Mouse (Mus musculus): Measurements from ENCODE around the gene Ston2. TPM values are rescaled to one million over a fixed set of nuclear protein-coding genes. Genes with fewer than 3 reads are reported as not detected.

The Ston2 gene
- polyA plus RNA-seq, 1 experiment from 2014 or later, result 8.4 TPM

DNA sequence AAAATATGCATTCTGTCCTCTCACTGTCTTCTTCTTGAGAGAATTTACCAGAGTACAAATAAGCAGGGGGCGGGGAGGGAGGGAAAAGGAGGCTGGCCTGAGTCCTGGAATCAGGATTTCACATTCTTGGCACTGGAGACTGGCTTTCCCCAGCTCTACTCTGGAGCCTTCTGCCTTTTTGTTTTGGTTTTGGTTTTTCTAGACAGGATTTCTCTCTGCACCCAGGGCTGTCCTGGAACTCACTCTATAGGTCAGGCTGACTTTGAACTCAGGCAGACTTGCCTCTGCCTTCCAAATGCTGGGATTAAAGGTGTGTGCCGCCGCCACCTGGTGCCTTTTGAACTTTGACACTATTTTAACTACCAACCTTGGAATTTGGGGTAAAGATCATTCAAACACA is 149.8 kb downstream of the Ston2 start:
- Histone ChIP-seq H3K4me3 (ENCODE audit: low read depth, low read length) (no peak overlapping the region), H3K4me2 (no peak overlapping the region), H3K9me3 (ENCODE audit: control insufficient read depth, low read length) (no peaks in the 10 kb centered on the region; the same call in 1 of the 2 replicates), H3K27me3 (ENCODE audit: control insufficient read depth, insufficient read depth, low read length) (no peaks in the 10 kb centered on the region), H3K9ac (ENCODE audit: low read length) (no peak overlapping the region), H3K36me3 (ENCODE audit: control insufficient read depth, insufficient read depth, low read length) (no peaks in the 10 kb centered on the region), H3K4me1 (ENCODE audit: control insufficient read depth, insufficient read depth, low read length) (peaks cover 15% of the 10 kb centered on the region), H3K27ac (ENCODE audit: low read depth, low read length) (no peak overlapping the region)
- DNase-seq (ENCODE audit: low spot score, missing footprints) (no peak), ATAC-seq (ENCODE audit: low FRiP score) (no peak)
- 93% methylated on average over 3 of the region's 3 CpGs for WGBS

GRCm38 (mm10) chr12:91637136-91637909 is 150.9 kb downstream of the Ston2 start:
- no peak for DNase-seq (ENCODE audit: low spot score, missing footprints)
- no peak for ATAC-seq (ENCODE audit: low FRiP score)
- Histone ChIP-seq H3K4me1 (ENCODE audit: control insufficient read depth, insufficient read depth, low read length) (peaks cover 12% of the 10 kb centered on the region), H3K9me3 (ENCODE audit: control insufficient read depth, low read length) (no peaks in the 10 kb centered on the region; the same call in 1 of the 2 replicates), H3K27me3 (ENCODE audit: control insufficient read depth, insufficient read depth, low read length) (no peaks in the 10 kb centered on the region), H3K36me3 (ENCODE audit: control insufficient read depth, insufficient read depth, low read length) (no peaks in the 10 kb centered on the region), H3K9ac (ENCODE audit: low read length) (no peak overlapping the region), H3K4me2 (no peak overlapping the region), H3K4me3 (ENCODE audit: low read depth, low read length) (no peak overlapping the region), H3K27ac (ENCODE audit: low read depth, low read length) (no peak overlapping the region)
- 79% methylated on average over 12 of the region's 12 CpGs for WGBS

DNA sequence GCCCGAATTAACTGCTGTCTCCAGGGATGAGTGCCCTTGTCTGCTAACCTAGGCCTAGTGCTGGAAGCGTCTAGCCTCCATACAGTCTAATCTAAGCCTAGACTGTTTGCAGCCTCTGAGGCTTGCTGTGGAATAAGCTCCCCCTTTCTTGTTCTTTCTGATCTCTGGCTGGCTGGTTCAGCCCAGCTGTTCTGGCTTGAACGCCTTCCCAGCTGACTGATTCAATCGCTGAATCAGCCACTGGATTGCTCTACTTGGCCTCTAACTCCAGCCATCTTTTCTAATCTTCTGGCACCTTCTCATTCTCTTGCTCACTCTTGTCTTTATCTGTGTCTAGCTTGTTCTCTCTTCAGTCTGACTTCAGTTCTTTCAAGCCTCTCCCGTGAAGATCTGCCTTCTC is 161.7 kb downstream of the Ston2 start:
- DNase-seq (ENCODE audit: low spot score, missing footprints) (no peak), ATAC-seq (ENCODE audit: low FRiP score) (no peak)
- Histone ChIP-seq H3K9me3 (ENCODE audit: control insufficient read depth, low read length) (no peaks in the 10 kb centered on the region), H3K4me2 (no peak overlapping the region), H3K27ac (ENCODE audit: low read depth, low read length) (no peak overlapping the region), H3K4me3 (ENCODE audit: low read depth, low read length) (no peak overlapping the region), H3K9ac (ENCODE audit: low read length) (no peak overlapping the region), H3K36me3 (ENCODE audit: control insufficient read depth, insufficient read depth, low read length) (no peaks in the 10 kb centered on the region), H3K27me3 (ENCODE audit: control insufficient read depth, insufficient read depth, low read length) (no peaks in the 10 kb centered on the region), H3K4me1 (ENCODE audit: control insufficient read depth, insufficient read depth, low read length) (no peaks in the 10 kb centered on the region)
- WGBS, result 84% methylated on average over 5 of the region's 5 CpGs

GRCm38 (mm10) chr12:91625013-91625412 is 163.2 kb downstream of the Ston2 start:
- no peak overlapping the region for H3K27ac ChIP-seq (ENCODE audit: low read depth, low read length)
- H3K4me2 ChIP-seq, result no peak overlapping the region
- WGBS, result 71% methylated on average over 1 of the region's 1 CpGs
- H3K9ac ChIP-seq (ENCODE audit: low read length), result no peak overlapping the region
- H3K4me3 ChIP-seq (ENCODE audit: low read depth, low read length), result no peak overlapping the region
- no peaks in the 10 kb centered on the region for H3K27me3 ChIP-seq (ENCODE audit: control insufficient read depth, insufficient read depth, low read length)
- no peaks in the 10 kb centered on the region for H3K9me3 ChIP-seq (ENCODE audit: control insufficient read depth, low read length)
- no peaks in the 10 kb centered on the region for H3K4me1 ChIP-seq (ENCODE audit: control insufficient read depth, insufficient read depth, low read length)
- H3K36me3 ChIP-seq (ENCODE audit: control insufficient read depth, insufficient read depth, low read length), result no peaks in the 10 kb centered on the region
- DNase-seq (ENCODE audit: low spot score, missing footprints), result no peak
- ATAC-seq (ENCODE audit: low FRiP score), result no peak

- 82% methylated on average over 5 of the region's 5 CpGs for WGBS
- H3K9ac ChIP-seq (ENCODE audit: low read length), result no peak overlapping the region
- no peaks in the 10 kb centered on the region for H3K4me1 ChIP-seq (ENCODE audit: control insufficient read depth, insufficient read depth, low read length)
- ATAC-seq (ENCODE audit: low FRiP score) (no peak), DNase-seq (ENCODE audit: low spot score, missing footprints) (no peak)
- no peaks in the 10 kb centered on the region for H3K27me3 ChIP-seq (ENCODE audit: control insufficient read depth, insufficient read depth, low read length)
- H3K9me3 ChIP-seq (ENCODE audit: control insufficient read depth, low read length), result no peaks in the 10 kb centered on the region
- H3K4me3 ChIP-seq (ENCODE audit: low read depth, low read length), result no peak overlapping the region
- no peak overlapping the region for H3K27ac ChIP-seq (ENCODE audit: low read depth, low read length)
- H3K36me3 ChIP-seq (ENCODE audit: control insufficient read depth, insufficient read depth, low read length), result no peaks in the 10 kb centered on the region
- H3K4me2 ChIP-seq, result no peak overlapping the region
Measured at GRCm38 (mm10) chr12:91609425-91609824, 178.8 kb downstream of the Ston2 start.

DNA sequence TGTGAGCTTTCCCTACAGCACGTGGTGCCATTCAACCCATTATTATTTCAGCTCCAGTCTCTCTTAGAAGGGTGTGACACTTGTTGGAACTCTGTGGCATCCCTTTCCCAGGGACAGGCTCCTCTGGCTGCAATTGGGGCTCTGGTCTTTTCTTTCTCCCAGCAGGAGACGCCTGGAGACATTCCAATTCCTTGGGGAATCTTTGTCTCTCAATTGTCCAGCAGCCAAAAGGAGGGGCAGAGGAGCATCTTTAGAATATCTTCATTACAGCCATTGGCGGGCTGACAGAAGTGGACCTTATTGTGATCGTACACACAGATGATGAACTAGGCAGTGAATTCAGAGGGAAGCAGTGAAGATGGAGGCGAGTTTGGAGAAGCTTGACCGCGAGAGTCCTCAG is 180.5 kb downstream of the Ston2 start:
- Histone ChIP-seq H3K27me3 (ENCODE audit: control insufficient read depth, insufficient read depth, low read length) (no peaks in the 10 kb centered on the region), H3K4me2 (no peak overlapping the region), H3K4me3 (ENCODE audit: low read depth, low read length) (no peak overlapping the region), H3K27ac (ENCODE audit: low read depth, low read length) (no peak overlapping the region), H3K36me3 (ENCODE audit: control insufficient read depth, insufficient read depth, low read length) (no peaks in the 10 kb centered on the region), H3K4me1 (ENCODE audit: control insufficient read depth, insufficient read depth, low read length) (no peaks in the 10 kb centered on the region), H3K9me3 (ENCODE audit: control insufficient read depth, low read length) (no peaks in the 10 kb centered on the region), H3K9ac (ENCODE audit: low read length) (no peak overlapping the region)
- ATAC-seq (ENCODE audit: low FRiP score), result no peak
- WGBS, result 34% methylated on average over 7 of the region's 7 CpGs
- no peak for DNase-seq (ENCODE audit: low spot score, missing footprints)

DNA sequence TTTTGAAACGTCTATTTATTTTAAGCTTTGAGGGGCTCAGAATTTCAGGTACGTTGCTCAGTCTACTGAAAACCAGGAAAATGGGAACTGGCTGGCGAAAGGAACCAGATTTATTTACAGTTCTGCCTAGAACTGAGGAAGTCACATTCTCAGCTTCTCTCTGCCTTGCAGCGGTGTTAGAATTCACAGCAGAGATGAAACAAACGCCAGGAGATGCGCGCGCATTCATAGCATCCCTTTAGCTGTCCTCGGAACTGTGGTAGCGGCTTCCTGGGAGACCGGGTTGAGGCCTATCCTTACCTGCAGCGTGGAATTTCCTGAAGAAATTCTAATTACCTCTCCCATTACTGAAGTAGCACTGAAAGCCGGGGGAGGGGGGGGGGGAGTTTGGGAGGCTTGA is 181.5 kb downstream of the Ston2 start:
- Histone ChIP-seq H3K9ac (ENCODE audit: low read length) (no peak overlapping the region), H3K36me3 (ENCODE audit: control insufficient read depth, insufficient read depth, low read length) (no peaks in the 10 kb centered on the region), H3K4me2 (no peak overlapping the region), H3K4me3 (ENCODE audit: low read depth, low read length) (no peak overlapping the region), H3K4me1 (ENCODE audit: control insufficient read depth, insufficient read depth, low read length) (no peaks in the 10 kb centered on the region), H3K27me3 (ENCODE audit: control insufficient read depth, insufficient read depth, low read length) (no peaks in the 10 kb centered on the region), H3K27ac (ENCODE audit: low read depth, low read length) (no peak overlapping the region), H3K9me3 (ENCODE audit: control insufficient read depth, low read length) (no peaks in the 10 kb centered on the region)
- WGBS, result 93% methylated on average over 13 of the region's 13 CpGs
- no peak for DNase-seq (ENCODE audit: low spot score, missing footprints)
- ATAC-seq (ENCODE audit: low FRiP score), result no peak

- 77% methylated on average over 6 of the region's 6 CpGs for WGBS
- no peak for ATAC-seq (ENCODE audit: low FRiP score)
Measured at GRCm38 (mm10) chr12:91604600-91604999, 183.6 kb downstream of the Ston2 start.

DNA sequence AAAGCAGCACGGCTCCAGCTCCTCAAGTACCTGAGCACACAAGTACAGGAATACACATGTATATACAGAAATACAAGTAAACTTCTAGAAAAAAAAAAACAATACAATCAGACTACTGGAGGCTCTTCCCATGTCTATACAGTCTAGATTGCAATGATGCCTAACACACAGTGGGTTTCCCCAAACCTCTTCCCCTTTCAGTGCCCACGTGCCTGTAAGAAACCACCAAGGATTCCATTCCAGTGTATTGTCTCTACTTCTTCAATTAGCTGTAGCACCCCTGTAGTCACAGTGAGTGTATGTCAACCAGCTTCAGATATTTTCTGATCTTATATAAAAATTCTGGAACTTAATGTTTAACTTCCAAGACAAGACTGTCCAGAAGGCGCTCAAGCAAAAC is 196.1 kb downstream of the Ston2 start:
- H3K36me3 ChIP-seq (ENCODE audit: control insufficient read depth, insufficient read depth, low read length), result no peaks in the 10 kb centered on the region
- 98% methylated on average over 3 of the region's 3 CpGs for WGBS

More at GRCm38 (mm10) chr12:91604600-91604999, 183.6 kb downstream of the Ston2 start:
- H3K36me3 ChIP-seq (ENCODE audit: control insufficient read depth, insufficient read depth, low read length), result no peaks in the 10 kb centered on the region
- H3K4me2 ChIP-seq, result no peak overlapping the region
- H3K4me3 ChIP-seq (ENCODE audit: low read depth, low read length), result no peak overlapping the region
- H3K9ac ChIP-seq (ENCODE audit: low read length), result no peak overlapping the region
- no peak overlapping the region for H3K27ac ChIP-seq (ENCODE audit: low read depth, low read length)
- no peaks in the 10 kb centered on the region for H3K4me1 ChIP-seq (ENCODE audit: control insufficient read depth, insufficient read depth, low read length)
- H3K9me3 ChIP-seq (ENCODE audit: control insufficient read depth, low read length), result no peaks in the 10 kb centered on the region
- DNase-seq (ENCODE audit: low spot score, missing footprints), result no peak
- H3K27me3 ChIP-seq (ENCODE audit: control insufficient read depth, insufficient read depth, low read length), result no peaks in the 10 kb centered on the region

More for the DNA sequence above, 196.1 kb downstream of the Ston2 start:
- no peak for DNase-seq (ENCODE audit: low spot score, missing footprints)
- no peak overlapping the region for H3K27ac ChIP-seq (ENCODE audit: low read depth, low read length)
- H3K4me2 ChIP-seq, result no peak overlapping the region
- H3K4me3 ChIP-seq (ENCODE audit: low read depth, low read length), result no peak overlapping the region
- peaks cover 10% of the 10 kb centered on the region for H3K4me1 ChIP-seq (ENCODE audit: control insufficient read depth, insufficient read depth, low read length)
- no peak for ATAC-seq (ENCODE audit: low FRiP score)
- no peaks in the 10 kb centered on the region for H3K27me3 ChIP-seq (ENCODE audit: control insufficient read depth, insufficient read depth, low read length)
- H3K9ac ChIP-seq (ENCODE audit: low read length), result no peak overlapping the region
- no peaks in the 10 kb centered on the region for H3K9me3 ChIP-seq (ENCODE audit: control insufficient read depth, low read length)
